Comparison of ENCODE assay signal across 8 mouse cellular contexts in genomic region chr4:136172011-136172541, GRCm38 (mm10). TPM values are rescaled to one million over a fixed set of nuclear protein-coding genes. Genes with fewer than 3 reads are reported as not detected.
DNase-seq lines count a peak whose midpoint lies in the region; ATAC-seq and TF ChIP-seq lines count a peak whose summit lies in the region.

Gene E2f2 (plus strand): TSS chr4:136172394.

- TF ChIP-seq CTCF in cortical plate, adult 2 months (IDR thresholded peaks at IDR 0.05; ENCODE audit: extremely low read depth, insufficient read depth, low read length), result no peak

- H3K4me1 ChIP-seq in cortical plate, adult 2 months (ENCODE audit: control insufficient read depth, insufficient read depth, low read length), result no peaks in the 10 kb centered on the region
- peaks cover 46% of the 10 kb centered on the region for H3K4me1 ChIP-seq in lung, embryonic 15.5 days

- H3K4me3 ChIP-seq in cortical plate, adult 2 months (ENCODE audit: insufficient read depth, low read length), result peak within 1 kb of the TSS; percentile 50
- H3K4me3 ChIP-seq in lung, embryonic 15.5 days, result peak within 1 kb of the TSS; percentile 62

- peak within 1 kb of the TSS; percentile 62 for H3K9ac ChIP-seq in lung, embryonic 15.5 days

- DNase-seq in urinary bladder, postnatal 25 days (ENCODE audit: low spot score), result peak; percentile 54
- no peak for DNase-seq in urinary bladder, adult 2 months (ENCODE audit: low spot score)
- peak; percentile 69 to 77 for DNase-seq in heart, adult 18-20 months
- peak; percentile 75 for DNase-seq in kidney, adult 18-20 months
- DNase-seq in thymus, postnatal 4 days, result peak; percentile 89

- no peaks in the 10 kb centered on the region for H3K36me3 ChIP-seq in lung, embryonic 15.5 days

- no peaks in the 10 kb centered on the region for H3K9me3 ChIP-seq in lung, embryonic 15.5 days

- no peak within 1 kb of the TSS for H3K27ac ChIP-seq in cortical plate, adult 2 months (ENCODE audit: insufficient read depth, low read length)
- H3K27ac ChIP-seq in lung, embryonic 15.5 days, result peak within 1 kb of the TSS; percentile 83

- no peaks in the 10 kb centered on the region for H3K27me3 ChIP-seq in lung, embryonic 15.5 days

- WGBS in lung, embryonic 15.5 days, result 1% methylated on average over 35 of the region's 35 CpGs

- TF ChIP-seq POLR2A in cortical plate, adult 2 months (IDR thresholded peaks at IDR 0.05; ENCODE audit: extremely low read depth, insufficient read depth, low read length), result no peak

- H3K4me2 ChIP-seq in lung, embryonic 15.5 days, result peak within 1 kb of the TSS; percentile 89

- ATAC-seq in lung, embryonic 15.5 days (ENCODE audit: borderline replicate concordance, extremely low read depth, low FRiP score, low TSS enrichment), result peak; percentile 55; the same call in 1 of the 2 replicates
- ATAC-seq in neutrophil, adult 5-6 weeks (ENCODE audit: extremely low read depth, insufficient number of reproducible peaks, low FRiP score, poor library complexity, severe bottlenecking), result peak; percentile 59

RNA-seq across cellular contexts. Expression of gene E2f2, which starts in this region (rescaled TPM):
- polyA plus RNA-seq in urinary bladder, adult 2 months (2012; rRNA removed), result 0.50 TPM in 2 replicates
- 0.67 and 0.78 TPM in 2 replicates for polyA plus RNA-seq in cortical plate, adult 2 months (2012; rRNA removed)
- total RNA-seq in heart, adult 18-20 months (2021), result 1 to 10 TPM; 1.3 to 1.4 TPM
- 13.7 and 16.1 TPM in 2 replicates for polyA plus RNA-seq in lung, embryonic 15.5 days (2015; fragmentation: Nextera tagmentation; extraction: Ambion mirVana)
- 42.0 and 46.9 TPM in 2 replicates for total RNA-seq in neutrophil, adult 5-6 weeks (2017)

Comparison
In these comparisons a context has a peak if more than half of its experiments do, and no peak if none do; other contexts are left out.
1. RNA of gene E2f2 (total RNA-seq): 42.0 to 46.9 TPM in neutrophil, adult 5-6 weeks; 1.3 to 1.4 TPM in heart, adult 18-20 months; every median in the first group is over 10 times any median in the second.